ENCODE assay signal across 11 mouse cellular contexts in the genomic region with DNA sequence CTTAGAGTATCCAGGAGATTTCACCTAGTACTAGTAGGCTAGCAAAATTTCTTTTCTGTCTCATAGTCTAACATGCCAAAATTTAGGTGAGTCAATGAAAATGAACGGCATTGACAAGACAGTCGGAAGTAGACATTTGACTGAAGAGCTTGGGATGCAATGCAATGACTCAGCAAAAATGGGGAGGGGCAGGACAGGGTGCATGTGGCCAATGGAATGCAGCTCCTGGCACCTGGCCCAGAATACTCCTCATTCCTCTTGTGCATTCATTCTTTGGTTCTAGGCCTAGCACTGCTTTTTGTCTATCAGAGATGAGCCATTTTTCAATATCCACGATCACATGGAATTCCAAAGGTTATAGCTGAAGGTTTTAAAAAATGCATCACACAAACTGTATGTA. TPM values are rescaled to one million over a fixed set of nuclear protein-coding genes. Genes with fewer than 3 reads are reported as not detected.
A peak's percentile ranks its signal among the peaks of the same experiment; 100 is the strongest.
DNase-seq lines count a peak whose midpoint lies in the region; ATAC-seq and TF ChIP-seq lines count a peak whose summit lies in the region.
"Had no signal": no experiment of that assay in that cellular context is flagged by ENCODE, and none has a peak within 500 bp of the region (broad histone marks: within the 10 kb centered on the region; RNA-seq: fewer than 3 reads in every experiment).

No protein-coding gene starts in this region.

- ATAC-seq in forebrain, embryonic 16.5 days: no peak

- no peak overlapping the region for H3K4me2 ChIP-seq in forebrain, embryonic 16.5 days (ENCODE audit: low read length)
- H3K4me2 ChIP-seq: forebrain, embryonic 12.5 days had no signal

- intact Hi-C loops in gastrocnemius, adult 2 months (cut with DNase I): no loop called here

- H3K9ac ChIP-seq in forebrain, embryonic 16.5 days (replicated peaks; ENCODE audit: low read depth, low read length): no peak overlapping the region
- H3K9ac ChIP-seq: forebrain, embryonic 12.5 days had no signal

- 77% methylated on average over 3 of the region's 3 CpGs for WGBS in forebrain, embryonic 16.5 days

- no peak overlapping the region for H3K27ac ChIP-seq in gastrocnemius, adult 2 months
- H3K27ac ChIP-seq in forebrain, embryonic 16.5 days (ENCODE audit: low read length): no peak overlapping the region
- H3K27ac ChIP-seq: forebrain, embryonic 12.5 days had no signal

- no peaks in the 10 kb centered on the region for H3K36me3 ChIP-seq in forebrain, embryonic 16.5 days (ENCODE audit: control insufficient read depth, insufficient read depth)
- H3K36me3 ChIP-seq: forebrain, embryonic 12.5 days had no signal

- H3K27me3 ChIP-seq in forebrain, embryonic 16.5 days (replicated peaks; ENCODE audit: control insufficient read depth, insufficient read depth, low read length): no peaks in the 10 kb centered on the region
- H3K27me3 ChIP-seq: forebrain, embryonic 12.5 days; megakaryocyte, embryonic 14.5 days had no signal

- H3K4me3 ChIP-seq in gastrocnemius, adult 2 months: no peak overlapping the region
- H3K4me3 ChIP-seq in forebrain, embryonic 16.5 days (replicated peaks; ENCODE audit: low read length): no peak overlapping the region
- H3K4me3 ChIP-seq: forebrain, embryonic 12.5 days; megakaryocyte, embryonic 14.5 days had no signal

- H3K4me1 ChIP-seq in forebrain, embryonic 16.5 days (replicated peaks; ENCODE audit: control insufficient read depth, insufficient read depth, low read length): no peaks in the 10 kb centered on the region
- H3K4me1 ChIP-seq: forebrain, embryonic 12.5 days; megakaryocyte, embryonic 14.5 days had no signal

- no peak for TF ChIP-seq CTCF in gastrocnemius, adult 2 months (IDR thresholded peaks at IDR 0.05)

- DNase-seq in gastrocnemius, adult 2 months: peak; percentile 15
- DNase-seq in gastrocnemius, adult 18-20 months (ENCODE audit: low spot score): no peak
- DNase-seq in urinary bladder, postnatal 25 days (ENCODE audit: low spot score): peak; percentile 45
- DNase-seq in urinary bladder, adult 18-20 months (ENCODE audit: low spot score in 2 of 2): no peak
- DNase-seq in kidney, adult 9 months: peak; percentile 52
- DNase-seq in c-Kit-positive CD71-positive TER-119-positive erythroid progenitor cells, embryonic 14.5 days (ENCODE audit: low spot score): no peak
- DNase-seq in right cerebral cortex, postnatal 10 days (ENCODE audit: low spot score in 2 of 2): no peak
- DNase-seq: cerebellum, adult 2 months had no signal

- H3K9me3 ChIP-seq in forebrain, embryonic 16.5 days (ENCODE audit: control insufficient read depth, low read length): no peaks in the 10 kb centered on the region
- H3K9me3 ChIP-seq: forebrain, embryonic 12.5 days; megakaryocyte, embryonic 14.5 days had no signal

RNA-seq across cellular contexts. Expression of a gene that starts 48.1 kb away (rescaled TPM):
- total RNA-seq in gastrocnemius, adult 2 months (2021): under 1 TPM; 0.23 to 0.36 TPM
- total RNA-seq in gastrocnemius, adult 18-20 months (2021): under 1 TPM; 0.21 to 0.38 TPM
- 2.4 and 2.6 TPM in 2 replicates for polyA plus RNA-seq in forebrain, embryonic 16.5 days (2015; fragmentation: Nextera tagmentation; extraction: Ambion mirVana)

Comparison
In these comparisons a context has a peak if more than half of its experiments do, and no peak if none do; other contexts are left out.
1. DNase-seq: peak in gastrocnemius, adult 2 months (single experiment), urinary bladder, postnatal 25 days (single experiment) and kidney, adult 9 months (single experiment); none in gastrocnemius, adult 18-20 months (single experiment), urinary bladder, adult 18-20 months (0 of 2), c-Kit-positive CD71-positive TER-119-positive erythroid progenitor cells, embryonic 14.5 days (single experiment) and right cerebral cortex, postnatal 10 days (0 of 2).